Mouse (Mus musculus): ENCODE data around the gene Babam2.

DNA sequence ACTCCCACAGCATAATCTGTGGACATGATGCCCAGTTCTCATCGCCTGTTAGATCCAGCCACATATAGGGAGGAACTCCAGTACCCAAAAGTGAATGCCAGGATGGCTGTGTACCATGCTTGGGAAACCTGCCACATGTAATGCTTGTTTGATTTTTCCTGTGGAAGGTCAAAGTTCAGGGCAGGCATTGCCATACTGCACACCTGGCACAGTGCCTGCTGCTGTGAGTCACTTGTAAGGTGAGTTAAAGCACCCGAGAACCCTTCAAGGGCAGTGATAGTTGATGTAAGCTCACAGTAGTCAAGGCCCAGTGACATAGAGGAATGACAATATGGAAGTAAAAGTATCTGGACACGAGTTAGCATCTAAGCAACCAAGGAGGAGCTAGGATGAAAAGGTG is 126.2 kb downstream of the Babam2 start:
- TF ChIP-seq CTCF (IDR thresholded peaks at IDR 0.05; ENCODE audit: low read depth), result no peak
- no peak for TF ChIP-seq EP300 (IDR thresholded peaks at IDR 0.05; ENCODE audit: low read depth)

Measured in liver, postnatal 0 days (tissue).